Comparison of ENCODE assay signal across 8 mouse cellular contexts in the genomic region with DNA sequence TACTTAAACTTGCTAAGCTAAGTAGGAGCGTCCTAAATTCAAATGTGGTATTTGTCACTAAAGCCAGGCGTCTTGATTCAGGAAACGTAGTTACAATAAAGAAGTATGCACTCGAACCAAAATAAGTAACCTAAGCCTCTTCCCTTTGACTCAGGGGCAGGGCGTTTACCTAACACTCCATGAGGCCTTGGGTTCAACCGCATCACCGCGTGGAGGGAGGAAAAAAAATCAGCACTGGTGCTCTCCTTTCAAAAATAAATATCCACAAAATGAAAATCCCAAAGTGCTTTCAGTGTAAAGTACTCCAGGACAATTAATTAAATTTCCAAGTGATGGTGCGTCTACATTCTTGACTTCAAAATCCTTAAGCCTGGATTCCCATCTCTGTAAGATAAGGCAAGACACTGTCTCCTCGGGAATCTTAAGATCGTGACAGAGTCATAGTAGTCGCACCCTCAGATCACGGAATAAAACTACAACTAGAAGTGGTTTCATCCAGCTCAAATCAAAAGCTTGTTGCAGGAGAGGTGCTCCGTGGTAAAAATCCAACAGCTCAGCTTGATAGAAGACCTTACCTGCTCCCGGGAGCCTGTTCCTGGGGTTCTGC. TPM values are rescaled to one million over a fixed set of nuclear protein-coding genes. Genes with fewer than 3 reads are reported as not detected.
DNase-seq lines count a peak whose midpoint lies in the region; ATAC-seq and TF ChIP-seq lines count a peak whose summit lies in the region.

No protein-coding gene starts in this region.

- peaks cover 56% of the 10 kb centered on the region for H3K79me2 ChIP-seq in C2C12 (ENCODE audit: control insufficient read depth, insufficient read depth)

- H3K79me3 ChIP-seq in C2C12 (ENCODE audit: low read depth), result peaks cover 50% of the 10 kb centered on the region

- no peak for ATAC-seq in stomach, embryonic 16.5 days (ENCODE audit: insufficient read depth, low FRiP score)

- peaks cover 20% of the 10 kb centered on the region for H3K36me3 ChIP-seq in C2C12 (ENCODE audit: control insufficient read depth, insufficient read depth)
- H3K36me3 ChIP-seq in erythroblast, embryonic 14.5 days (ENCODE audit: control insufficient read depth), result peaks cover 26% of the 10 kb centered on the region
- H3K36me3 ChIP-seq in stomach, embryonic 16.5 days (ENCODE audit: control insufficient read depth, insufficient read depth, low read length), result no peaks in the 10 kb centered on the region

- intact Hi-C loops in gastrocnemius, adult 2 months (cut with DNase I), result loop anchor here (10.0 kb wide), 1 partner anchor 552 kb away; a partner anchor contains a TSS

- H3ac ChIP-seq in C2C12 (ENCODE audit: control insufficient read depth, insufficient read length, low read depth), result peak overlapping the region; percentile 100

- TF ChIP-seq CTCF in gastrocnemius, adult 2 months (IDR thresholded peaks at IDR 0.05), result no peak
- TF ChIP-seq CTCF in C2C12 (IDR thresholded peaks at IDR 0.05; ENCODE audit: control insufficient read depth, insufficient read depth, insufficient read length), result no peak

- no peaks in the 10 kb centered on the region for H3K9me3 ChIP-seq in erythroblast, embryonic 14.5 days (ENCODE audit: control insufficient read depth, low read length)
- no peaks in the 10 kb centered on the region for H3K9me3 ChIP-seq in stomach, embryonic 16.5 days (replicated peaks; ENCODE audit: control insufficient read depth, low read length)

- H3K4me2 ChIP-seq in stomach, embryonic 16.5 days (ENCODE audit: low read depth, low read length), result peak overlapping the region; percentile 71

- 3% methylated on average over 15 of the region's 15 CpGs for WGBS in stomach, embryonic 16.5 days

- H3K27me3 ChIP-seq in C2C12 (ENCODE audit: control insufficient read depth, insufficient read depth, insufficient read length), result no peaks in the 10 kb centered on the region
- H3K27me3 ChIP-seq in erythroblast, embryonic 14.5 days (ENCODE audit: control insufficient read depth), result peaks cover 20% of the 10 kb centered on the region
- no peaks in the 10 kb centered on the region for H3K27me3 ChIP-seq in stomach, embryonic 16.5 days (ENCODE audit: control insufficient read depth, insufficient read depth, low read length)

- H3K9ac ChIP-seq in stomach, embryonic 16.5 days (ENCODE audit: low read length), result peak overlapping the region; percentile 92

- H3K4me3 ChIP-seq in gastrocnemius, adult 2 months, result peak overlapping the region; percentile 85
- peak overlapping the region; percentile 92 for H3K4me3 ChIP-seq in C2C12 (ENCODE audit: insufficient read depth, poor library complexity, severe bottlenecking)
- peak overlapping the region; percentile 97 for H3K4me3 ChIP-seq in erythroblast, embryonic 14.5 days (replicated peaks)
- H3K4me3 ChIP-seq in stomach, embryonic 16.5 days (replicated peaks; ENCODE audit: low read length), result peak overlapping the region; percentile 94

- DNase-seq in gastrocnemius, adult 2 months, result no peak
- DNase-seq in gastrocnemius, postnatal 10 days, result no peak
- peak; percentile 14 for DNase-seq in liver
- no peak for DNase-seq in spleen, postnatal 10 days (ENCODE audit: low spot score in 2 of 2)
- DNase-seq in gastrocnemius, postnatal 4 days (ENCODE audit: low spot score in 2 of 2), result no peak

- H3K4me1 ChIP-seq in erythroblast, embryonic 14.5 days (ENCODE audit: control insufficient read depth), result peaks cover 53% of the 10 kb centered on the region
- peaks cover 11% of the 10 kb centered on the region for H3K4me1 ChIP-seq in stomach, embryonic 16.5 days (ENCODE audit: control insufficient read depth, insufficient read depth, low read length)

- peak overlapping the region; percentile 96 for H3K27ac ChIP-seq in gastrocnemius, adult 2 months
- peak overlapping the region; percentile 80 for H3K27ac ChIP-seq in stomach, embryonic 16.5 days (ENCODE audit: low read length)

TF ChIP-seq in C2C12, 6 proteins besides CTCF, POLR2A, EP300 and RAD21:
- TF ChIP-seq MAX (IDR thresholded peaks at IDR 0.05), result no peak
- TF ChIP-seq MYOG (IDR thresholded peaks at IDR 0.05; ENCODE audit: control insufficient read depth, extremely low read depth, insufficient read length), result no peak
- no peak for TF ChIP-seq MYOD1 (IDR thresholded peaks at IDR 0.05; ENCODE audit: control insufficient read depth, insufficient read length, low read depth)
- no peak for TF ChIP-seq FOSL1 (IDR thresholded peaks at IDR 0.05; ENCODE audit: insufficient read depth, low read length, poor library complexity, severe bottlenecking)
- TF ChIP-seq USF1 (IDR thresholded peaks at IDR 0.05; ENCODE audit: low read depth), result no peak
- TF ChIP-seq CEBPB (IDR thresholded peaks at IDR 0.05; ENCODE audit: low read depth), result no peak

RNA-seq across cellular contexts. Expression of a gene that starts 0.7 kb away (rescaled TPM):
- total RNA-seq in gastrocnemius, adult 2 months (2021), result 10 to 100 TPM; 16.4 to 20.0 TPM
- 10 to 100 TPM; 10.9 to 19.6 TPM for total RNA-seq in gastrocnemius, postnatal 10 days (2021)
- polyA plus RNA-seq in C2C12 (2012; fragmentation: generic; extraction: Trizol), result 3.0 TPM
- 0.13 and 0.21 TPM in 2 replicates for polyA plus RNA-seq in erythroblast, embryonic 14.5 days (2012)
- polyA plus RNA-seq in stomach, embryonic 16.5 days (2015; fragmentation: Nextera tagmentation; extraction: Ambion mirVana), result 21.9 and 23.1 TPM in 2 replicates
- total RNA-seq in gastrocnemius, postnatal 4 days (2021), result 10 to 100 TPM; 24.2 to 26.0 TPM

RNA-seq across cellular contexts. Expression of a gene that starts 4.7 kb away (rescaled TPM):
- 1 to 10 TPM; 7.6 to 8.7 TPM for total RNA-seq in gastrocnemius, adult 2 months (2021)
- total RNA-seq in gastrocnemius, postnatal 10 days (2021), result 10 to 100 TPM; 25.0 to 27.1 TPM
- polyA plus RNA-seq in C2C12 (2012; fragmentation: generic; extraction: Trizol), result 30.0 TPM
- polyA plus RNA-seq in erythroblast, embryonic 14.5 days (2012), result 0.76 and 1.0 TPM in 2 replicates
- 114 and 132 TPM in 2 replicates for polyA plus RNA-seq in stomach, embryonic 16.5 days (2015; fragmentation: Nextera tagmentation; extraction: Ambion mirVana)
- 10 to 100 TPM; 28.1 to 33.4 TPM for total RNA-seq in gastrocnemius, postnatal 4 days (2021)

RNA-seq across cellular contexts. Expression of a gene that starts 21.5 kb away (rescaled TPM):
- 10 to 100 TPM; 13.1 to 15.6 TPM for total RNA-seq in gastrocnemius, adult 2 months (2021)
- 10 to 100 TPM; 20.5 to 26.2 TPM for total RNA-seq in gastrocnemius, postnatal 10 days (2021)
- polyA plus RNA-seq in C2C12 (2012; fragmentation: generic; extraction: Trizol), result 72.8 TPM
- 3.3 and 4.1 TPM in 2 replicates for polyA plus RNA-seq in erythroblast, embryonic 14.5 days (2012)
- polyA plus RNA-seq in stomach, embryonic 16.5 days (2015; fragmentation: Nextera tagmentation; extraction: Ambion mirVana), result 36.6 and 39.3 TPM in 2 replicates
- total RNA-seq in gastrocnemius, postnatal 4 days (2021), result 10 to 100 TPM; 31.2 to 37.7 TPM
